Mouse (Mus musculus) embryonic fibroblast, embryonic 13.5 days (primary cell): Measurements from ENCODE around the gene Apon. TPM values are rescaled to one million over a fixed set of nuclear protein-coding genes. Genes with fewer than 3 reads are reported as not detected.
"Not testable (repeated sequence)": the region's sequence is repeated elsewhere in the genome, so short reads cannot be mapped to it uniquely, and the experiment has no call there.

Source experiments
- H3K27ac ChIP-seq: 2 replicates; pipeline ENCODE4 v1.5.1; 2012; ENCODE audit warnings: low read length, control low read depth, inconsistent platforms; ENCODE audit not compliant: insufficient read depth
- H3K4me1 ChIP-seq: 2 replicates; pipeline ENCODE4 v1.6.1; 2011; ENCODE audit warnings: low read length; ENCODE audit not compliant: control insufficient read depth, insufficient read depth
- H3K4me3 ChIP-seq: 2 replicates; pipeline ENCODE4 v1.5.1; 2011; ENCODE audit warnings: mild to moderate bottlenecking, control low read depth, low read length; ENCODE audit not compliant: insufficient read depth
- CTCF ChIP-seq: IDR thresholded peaks from 2 replicates; pipeline ENCODE4 v1.5.1; 2011; ENCODE audit warnings: mild to moderate bottlenecking, control low read depth, low read length, moderate library complexity, borderline replicate concordance; ENCODE audit not compliant: insufficient read depth
- POLR2A ChIP-seq: IDR thresholded peaks from 2 replicates; pipeline ENCODE4 v1.6.1; 2011; ENCODE audit warnings: low read depth, mild to moderate bottlenecking, control low read depth, low read length, moderate library complexity
- polyA plus RNA-seq: library from polyadenylated mRNA; stranded (reverse); fragments of >200 nt; gene quantifications from 2 replicates; pipeline ENCODE4 v1.2.4, GENCODE M21; 2011; ENCODE audit warnings: low read depth; ENCODE audit not compliant: missing spikeins, insufficient read length

The Apon gene
- polyA plus RNA-seq, 1 experiment, result 0.30 TPM

DNA sequence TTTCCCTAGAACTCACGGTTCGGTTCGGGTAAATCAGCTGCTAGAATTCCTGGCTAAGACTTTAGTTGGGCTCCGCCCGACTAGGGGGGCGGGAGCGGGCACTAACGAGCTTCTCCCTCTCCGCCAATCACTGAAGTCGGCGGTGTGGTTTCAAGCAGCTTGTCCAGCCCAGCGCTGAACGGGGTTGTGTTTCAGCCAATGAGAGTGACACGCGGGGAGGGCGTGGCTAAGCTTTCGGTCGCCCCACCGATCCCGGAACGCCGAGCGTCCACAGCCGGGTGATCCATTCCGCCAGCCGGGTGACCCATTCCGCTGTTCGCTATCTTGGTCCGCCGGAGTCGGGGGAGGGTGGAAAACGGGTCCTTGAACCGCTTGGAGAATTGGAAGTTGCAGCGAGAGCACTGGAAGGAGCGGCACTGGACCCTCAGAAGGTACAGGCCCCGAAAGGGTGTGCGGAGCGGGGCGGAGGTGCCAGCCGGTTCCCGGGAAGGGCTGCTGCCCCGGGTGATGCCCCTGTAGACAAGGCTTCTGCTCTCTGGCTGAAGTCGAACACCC, 16.5 kb downstream of the Apon start, which contains the start of gene Stat2:
Stat2 (plus strand) TSS at position 273 of the 555 bp plus-strand sequence.
- Histone ChIP-seq H3K4me1 (no peaks in the 10 kb centered on the region), H3K4me3 (peak within 1 kb of the TSS; percentile 84), H3K27ac (peak within 1 kb of the TSS; percentile 54)
- peak; percentile 94 for TF ChIP-seq POLR2A
- no peak for TF ChIP-seq CTCF

DNA sequence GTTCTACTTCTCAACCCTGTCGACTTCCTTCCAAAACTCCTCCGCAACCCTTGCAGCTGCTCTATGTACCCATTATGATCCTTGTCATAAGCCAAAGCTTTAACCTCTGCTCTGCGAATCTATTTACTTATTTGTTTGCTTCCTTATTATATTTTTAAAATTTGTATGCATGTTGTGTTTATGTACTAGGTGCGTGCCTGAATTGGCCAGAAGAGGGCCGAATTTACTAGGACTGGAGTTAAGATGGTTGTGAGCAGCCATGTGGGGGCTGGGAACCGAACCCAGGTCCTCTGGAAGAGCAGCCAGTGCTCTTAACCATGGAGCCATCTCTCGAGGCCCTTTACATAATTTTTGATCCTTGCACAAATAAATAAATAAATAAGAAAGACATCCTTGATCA, 17.0 kb downstream of the Apon start:
- Histone ChIP-seq H3K4me3 (peak overlapping the region; percentile 84), H3K27ac (peak overlapping the region; percentile 54; the same call in 1 of the 2 replicates), H3K4me1 (no peaks in the 10 kb centered on the region)
- TF ChIP-seq CTCF, result no peak
- TF ChIP-seq POLR2A, result no peak

DNA sequence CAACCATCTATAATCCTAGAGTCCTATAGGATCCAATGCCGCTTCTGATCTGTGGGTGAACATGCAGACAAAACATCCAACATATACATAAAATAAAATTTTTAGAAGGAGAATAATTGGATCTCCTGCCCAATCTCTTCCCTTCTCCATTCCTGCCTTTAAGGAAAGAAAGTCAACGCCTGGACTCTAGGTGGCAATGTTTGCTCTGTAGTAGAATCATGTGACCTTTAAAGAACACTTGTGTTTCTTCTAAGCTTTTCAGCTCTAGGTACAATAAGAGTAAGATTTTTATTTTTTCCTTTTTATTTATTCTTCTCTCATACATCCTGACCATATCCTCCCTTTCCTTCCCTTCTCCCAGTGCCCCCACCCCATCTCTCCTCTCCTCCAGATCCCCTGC, 18.0 kb downstream of the Apon start:
- Histone ChIP-seq H3K27ac (no peak overlapping the region), H3K4me3 (no peak overlapping the region), H3K4me1 (no peaks in the 10 kb centered on the region)
- TF ChIP-seq POLR2A, result no peak
- no peak for TF ChIP-seq CTCF

DNA sequence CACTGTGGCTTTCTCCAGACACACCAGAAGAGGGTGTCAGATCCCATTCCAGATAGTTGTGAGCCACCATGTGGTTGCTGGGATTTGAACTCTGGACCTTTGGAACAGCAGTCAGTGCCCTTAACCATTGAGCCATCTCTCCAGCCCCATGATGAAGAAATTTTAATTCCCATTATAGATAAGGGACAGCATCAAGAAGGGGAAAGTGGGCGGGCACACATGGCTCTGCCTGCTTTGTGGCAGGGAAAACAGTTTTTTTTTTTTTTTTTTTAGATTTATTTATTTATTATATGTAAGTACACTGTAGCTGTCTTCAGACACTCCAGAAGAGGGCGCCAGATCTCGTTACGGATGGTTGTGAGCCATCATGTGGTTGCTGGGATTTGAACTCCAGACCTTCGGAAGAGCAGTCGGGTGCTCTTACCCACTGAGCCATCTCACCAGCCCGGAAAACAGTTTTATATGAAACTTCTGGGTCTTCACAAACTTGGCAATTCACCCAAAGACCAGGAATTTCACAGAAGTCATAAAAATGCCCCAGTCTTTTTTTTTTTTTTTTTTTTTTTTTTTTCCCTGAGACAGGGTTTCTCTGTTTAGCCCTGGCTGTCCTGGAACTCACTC, 19.0 kb downstream of the Apon start:
- H3K4me1 ChIP-seq, H3K4me3 ChIP-seq, H3K27ac ChIP-seq: not testable (repeated sequence)

DNA sequence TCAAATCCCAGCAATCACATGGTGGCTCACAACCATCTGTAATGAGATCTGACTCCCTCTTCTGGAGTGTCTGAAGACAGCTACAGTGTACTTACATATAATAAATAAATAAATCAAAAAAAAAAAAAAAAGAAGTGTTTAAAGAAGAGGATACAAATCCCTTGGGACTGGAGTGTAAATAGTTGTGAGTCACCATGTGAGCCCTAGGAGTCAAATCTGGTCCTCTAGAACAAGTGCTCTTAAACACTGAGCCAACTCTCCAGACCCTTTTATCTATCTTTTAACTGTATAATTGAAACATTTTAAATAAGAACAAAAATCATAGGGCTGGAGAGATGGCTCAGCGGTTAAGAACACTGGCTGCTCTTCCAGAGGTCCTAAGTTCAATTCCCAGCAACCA, 21.5 kb downstream of the Apon start:
- not testable (repeated sequence) for H3K4me3 ChIP-seq, H3K27ac ChIP-seq, H3K4me1 ChIP-seq

DNA sequence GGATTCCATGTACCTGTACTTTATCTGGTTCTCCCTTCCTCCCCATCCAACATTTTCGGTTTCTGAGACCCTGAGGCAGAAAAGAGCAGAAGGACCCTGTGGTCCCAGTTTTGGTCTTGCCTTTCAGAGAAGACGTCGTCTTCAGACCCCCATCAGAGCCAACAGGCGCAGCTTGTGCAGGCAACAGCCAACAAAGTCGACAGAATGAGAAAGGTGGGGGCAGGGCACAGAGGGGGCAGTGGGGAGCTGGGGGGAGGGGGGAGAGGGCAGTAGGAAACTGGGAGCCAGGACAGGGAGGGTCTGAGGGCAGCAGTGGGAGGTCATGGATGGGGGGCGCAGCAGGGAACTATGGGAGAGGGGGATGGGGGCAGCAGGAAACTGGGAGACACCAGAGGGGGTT, 24.3 kb downstream of the Apon start:
- H3K4me1 ChIP-seq, result no peaks in the 10 kb centered on the region
- TF ChIP-seq CTCF (no peak), POLR2A (no peak)
- no peak overlapping the region for H3K27ac ChIP-seq
- H3K4me3 ChIP-seq, result no peak overlapping the region

DNA sequence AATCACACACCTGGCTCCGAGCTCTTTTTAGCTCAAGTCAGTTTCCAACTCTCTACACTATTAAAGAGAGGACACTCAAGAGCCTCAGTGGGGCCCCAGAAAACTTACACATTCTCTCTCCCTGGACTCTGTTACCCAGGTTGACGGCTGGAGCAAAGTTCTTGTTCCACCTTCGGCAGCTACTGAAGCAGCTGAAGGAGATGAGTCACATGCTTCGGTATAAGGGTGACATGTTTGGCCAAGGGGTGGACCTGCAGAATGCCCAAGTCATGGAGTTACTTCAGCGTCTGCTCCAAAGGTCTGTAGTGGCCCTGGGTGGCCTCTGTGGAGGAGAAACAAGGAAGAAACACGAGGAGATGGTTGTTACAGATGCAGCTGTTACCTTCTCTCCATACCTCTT, 27.0 kb downstream of the Apon start:
- Histone ChIP-seq H3K4me1 (no peaks in the 10 kb centered on the region), H3K27ac (no peak overlapping the region), H3K4me3 (no peak overlapping the region)
- no peak for TF ChIP-seq POLR2A
- TF ChIP-seq CTCF, result no peak

DNA sequence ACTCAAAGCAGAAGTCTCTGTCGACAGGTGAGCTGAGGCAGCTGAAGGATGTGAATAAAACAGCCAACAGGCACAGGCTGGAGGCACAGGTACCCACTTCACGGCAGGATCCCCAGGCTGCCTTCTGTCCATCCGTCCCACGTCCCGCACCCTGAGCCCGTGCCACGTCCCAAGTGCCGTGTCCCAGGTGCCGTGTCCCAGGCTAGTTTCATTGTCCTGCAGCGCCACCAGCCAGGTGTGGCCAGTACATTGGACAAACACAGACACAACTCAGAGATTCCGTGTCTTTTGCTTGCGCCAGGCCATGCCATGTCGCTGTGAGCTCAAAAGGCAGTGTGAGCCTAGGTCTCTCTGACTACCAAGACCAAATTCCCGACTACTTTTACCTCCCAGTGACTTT, 27.8 kb downstream of the Apon start:
- Histone ChIP-seq H3K27ac (no peak overlapping the region), H3K4me3 (no peak overlapping the region), H3K4me1 (no peaks in the 10 kb centered on the region)
- TF ChIP-seq POLR2A (no peak), CTCF (no peak)

DNA sequence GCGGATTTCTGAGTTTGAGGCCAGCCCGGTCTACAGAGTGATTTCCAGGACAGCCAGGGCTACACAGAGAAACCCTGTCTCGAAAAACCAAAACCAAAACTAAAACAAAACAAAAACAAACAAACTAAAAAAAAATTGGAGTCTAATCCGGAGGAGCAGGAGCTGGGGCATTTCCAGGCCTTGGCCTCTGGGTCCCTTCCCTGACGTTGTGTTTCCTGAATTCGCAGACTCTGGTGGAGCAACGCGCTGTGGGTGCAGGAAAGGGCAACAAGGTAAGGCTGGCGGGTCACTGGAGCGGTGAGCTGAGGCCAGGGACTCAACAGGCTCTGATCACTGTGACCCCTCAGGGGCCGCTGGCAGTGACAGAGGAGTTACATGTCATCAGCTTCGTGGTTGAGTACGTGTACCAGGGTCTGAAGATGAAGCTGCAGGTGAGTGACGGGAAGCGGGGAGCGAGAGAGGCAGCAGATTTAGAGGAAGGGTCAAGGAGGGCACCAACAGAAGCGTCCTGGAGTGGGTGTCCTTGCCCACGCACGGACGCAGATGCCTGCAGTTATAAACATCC, 29.1 kb downstream of the Apon start:
- H3K4me1 ChIP-seq, result no peaks in the 10 kb centered on the region
- H3K27ac ChIP-seq, result no peak overlapping the region
- TF ChIP-seq POLR2A (no peak), CTCF (no peak)
- H3K4me3 ChIP-seq, result no peak overlapping the region

DNA sequence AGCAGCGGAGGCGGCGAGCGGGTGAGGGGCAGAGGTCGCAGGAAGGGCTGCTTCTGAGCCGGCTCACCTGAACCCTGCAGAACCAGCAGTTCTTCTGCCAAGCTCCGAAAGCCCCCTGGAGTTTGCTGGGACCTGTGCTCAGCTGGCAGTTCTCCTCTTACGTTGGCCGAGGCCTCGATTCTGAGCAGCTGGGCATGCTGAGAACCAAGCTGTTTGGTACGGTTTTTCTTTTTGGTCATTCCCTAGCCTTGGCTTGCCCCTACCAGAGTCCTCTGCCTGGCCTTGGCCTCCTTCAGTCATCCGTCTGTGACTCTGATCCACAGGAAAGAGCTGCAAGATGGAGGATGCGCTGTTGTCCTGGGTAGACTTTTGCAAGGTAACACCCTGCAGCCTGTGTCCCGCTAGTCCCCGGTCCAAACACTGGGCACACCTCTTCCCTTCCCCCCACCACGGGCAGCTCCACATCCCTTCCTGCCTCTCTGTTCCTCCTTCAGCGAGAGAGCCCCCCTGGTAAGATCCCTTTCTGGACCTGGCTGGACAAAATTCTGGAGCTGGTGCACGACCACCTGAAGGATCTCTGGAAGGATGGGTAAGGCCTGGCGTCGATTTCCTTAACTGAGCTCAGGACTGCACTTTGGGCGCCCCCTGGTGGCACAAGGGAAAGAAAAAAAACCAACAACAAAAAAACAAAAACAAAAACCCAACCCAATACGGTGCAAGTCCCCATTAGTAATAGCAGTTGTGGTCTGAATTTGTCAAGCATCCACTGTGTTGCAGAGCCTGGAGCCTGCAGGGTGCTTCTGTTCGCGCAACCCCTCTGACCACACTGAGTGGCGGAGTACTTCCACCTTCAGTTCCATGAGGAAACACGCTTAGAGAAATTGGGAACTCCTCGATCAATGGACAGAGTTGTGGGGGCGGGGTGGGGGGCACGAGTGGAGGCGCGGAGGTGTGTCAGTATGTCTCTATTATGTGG, 30.0 kb downstream of the Apon start:
- TF ChIP-seq POLR2A (no peak), CTCF (0 out of 2 replicates have a peak, but pooled peaks have one; percentile 26)

DNA sequence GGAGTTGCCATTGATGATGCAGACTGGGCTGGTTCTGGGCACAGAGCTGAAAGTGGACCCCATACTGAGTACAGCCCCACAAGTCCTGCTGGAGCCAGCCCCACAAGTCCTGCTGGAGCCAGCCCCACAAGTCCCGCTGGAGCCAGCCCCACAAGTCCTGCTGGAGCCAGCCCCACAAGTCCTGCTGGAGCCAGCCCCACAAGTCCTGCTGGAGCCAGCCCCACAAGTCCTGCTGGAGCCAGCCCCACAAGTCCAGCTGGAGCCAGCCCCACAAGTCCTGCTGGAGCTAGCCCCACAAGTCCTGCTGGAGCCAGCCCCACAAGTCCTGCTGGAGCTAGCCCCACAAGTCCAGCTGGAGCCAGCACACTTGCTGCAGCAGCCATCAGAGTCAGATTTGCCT, 36.7 kb downstream of the Apon start:
- H3K27ac ChIP-seq, H3K4me1 ChIP-seq, H3K4me3 ChIP-seq: not testable (repeated sequence)

More for the DNA sequence above, 30.0 kb downstream of the Apon start:
- Histone ChIP-seq H3K4me1 (no peaks in the 10 kb centered on the region), H3K27ac (no peak overlapping the region), H3K4me3 (no peak overlapping the region)
